Mouse (Mus musculus) C2C12 (cell line): ENCODE results near the gene Rassf4. TPM values are rescaled to one million over a fixed set of nuclear protein-coding genes. Genes with fewer than 3 reads are reported as not detected.

ENCODE experiments used
- H3K27me3 ChIP-seq: one replicate; pipeline ENCODE4 v1.6.1; 2011; ENCODE audit not compliant: control insufficient read depth, insufficient read depth, insufficient read length
- H3K36me3 ChIP-seq: one replicate; pipeline ENCODE4 v1.6.1; 2011; ENCODE audit not compliant: control insufficient read depth, insufficient read depth
- H3K4me3 ChIP-seq: one replicate; pipeline ENCODE4 v1.5.1; 2011; ENCODE audit warnings: mild to moderate bottlenecking, control low read depth; ENCODE audit not compliant: poor library complexity, insufficient read depth, severe bottlenecking
- H3K79me2 ChIP-seq: one replicate; pipeline ENCODE4 v1.6.1; 2011; ENCODE audit not compliant: control insufficient read depth, insufficient read depth
- H3K79me3 ChIP-seq: one replicate; pipeline ENCODE4 v1.6.1; 2011; ENCODE audit warnings: low read depth, control low read depth
- H3ac ChIP-seq: one replicate; pipeline ENCODE3; 2011; ENCODE audit warnings: low read depth; ENCODE audit not compliant: control insufficient read depth, insufficient read length
- CEBPB ChIP-seq: IDR thresholded peaks from one replicate; pipeline ENCODE4 v1.6.1; 2011; ENCODE audit warnings: low read depth, mild to moderate bottlenecking, control low read depth, moderate library complexity
- CTCF ChIP-seq: IDR thresholded peaks from one replicate; pipeline ENCODE4 v1.5.1; 2011; ENCODE audit not compliant: control insufficient read depth, insufficient read depth, insufficient read length
- FOSL1 ChIP-seq: IDR thresholded peaks from one replicate; pipeline ENCODE4 v1.8.0; 2011; ENCODE audit warnings: mild to moderate bottlenecking, low read length; ENCODE audit not compliant: poor library complexity, insufficient read depth, severe bottlenecking
- MAX ChIP-seq: IDR thresholded peaks from one replicate; pipeline ENCODE4 v1.6.1; 2011; ENCODE audit warnings: mild to moderate bottlenecking, control low read depth
- MYOD1 ChIP-seq: IDR thresholded peaks from one replicate; pipeline ENCODE4 v1.6.1; 2011; ENCODE audit warnings: low read depth; ENCODE audit not compliant: control insufficient read depth, insufficient read length
- MYOG ChIP-seq: IDR thresholded peaks from one replicate; pipeline ENCODE4 v1.6.1; 2011; ENCODE audit not compliant: control insufficient read depth, insufficient read length; ENCODE audit errors: extremely low read depth
- USF1 ChIP-seq: IDR thresholded peaks from one replicate; pipeline ENCODE4 v1.6.1; 2011; ENCODE audit warnings: low read depth, mild to moderate bottlenecking, control low read depth, moderate library complexity
- polyA plus RNA-seq: library from polyadenylated mRNA; unstranded; fragments of >200 nt; fragmentation: generic; extraction: Trizol; gene quantifications from one replicate; pipeline ENCODE4 v1.2.1, GENCODE M21; 2012; ENCODE audit warnings: missing spikeins

Gene Rassf4
- polyA plus RNA-seq, 1 experiment = 0.21 TPM

GRCm38 (mm10) chr6:116637496-116637895 is 36.3 kb downstream of the Rassf4 start:
- no peaks in the 10 kb centered on the region for H3K36me3 ChIP-seq
- H3ac ChIP-seq = no peak overlapping the region
- no peaks in the 10 kb centered on the region for H3K27me3 ChIP-seq
- no peak for TF ChIP-seq CEBPB
- no peak for TF ChIP-seq MYOG
- TF ChIP-seq MAX = no peak
- no peak for TF ChIP-seq FOSL1
- TF ChIP-seq USF1 = no peak
- TF ChIP-seq MYOD1 = no peak
- no peak for TF ChIP-seq CTCF
- no peaks in the 10 kb centered on the region for H3K79me3 ChIP-seq
- no peaks in the 10 kb centered on the region for H3K79me2 ChIP-seq
- no peak overlapping the region for H3K4me3 ChIP-seq

GRCm38 (mm10) chr6:116636581-116637235 is 37.0 kb downstream of the Rassf4 start:
- Histone ChIP-seq H3K79me3 (no peaks in the 10 kb centered on the region), H3K36me3 (no peaks in the 10 kb centered on the region), H3K79me2 (no peaks in the 10 kb centered on the region), H3K4me3 (no peak overlapping the region), H3K27me3 (no peaks in the 10 kb centered on the region), H3ac (no peak overlapping the region)
- peak; percentile 9 for TF ChIP-seq MYOD1
- no peak for TF ChIP-seq CTCF

GRCm38 (mm10) chr6:116635251-116636180 is 38.2 kb downstream of the Rassf4 start:
- H3K4me3 ChIP-seq = no peak overlapping the region
- no peaks in the 10 kb centered on the region for H3K79me2 ChIP-seq
- no peaks in the 10 kb centered on the region for H3K36me3 ChIP-seq
- H3K79me3 ChIP-seq = no peaks in the 10 kb centered on the region
- no peaks in the 10 kb centered on the region for H3K27me3 ChIP-seq
- TF ChIP-seq MYOD1 (no peak), MAX (no peak), CTCF (no peak), USF1 (no peak), FOSL1 (no peak), CEBPB (no peak), MYOG (no peak)
- no peak overlapping the region for H3ac ChIP-seq

- TF ChIP-seq MYOD1 = no peak
- TF ChIP-seq CTCF = no peak
These were observed 39.7 kb downstream of the Rassf4 start for GRCm38 (mm10) chr6:116633741-116634695.

GRCm38 (mm10) chr6:116632129-116632528 is 41.6 kb downstream of the Rassf4 start:
- H3K79me3 ChIP-seq = no peaks in the 10 kb centered on the region
- H3K79me2 ChIP-seq = no peaks in the 10 kb centered on the region
- H3K27me3 ChIP-seq = no peaks in the 10 kb centered on the region
- no peak overlapping the region for H3K4me3 ChIP-seq
- no peak overlapping the region for H3ac ChIP-seq
- no peaks in the 10 kb centered on the region for H3K36me3 ChIP-seq
- peak; percentile 16 for TF ChIP-seq CTCF
- no peak for TF ChIP-seq MYOD1
- no peak for TF ChIP-seq CEBPB
- no peak for TF ChIP-seq MYOG

More at GRCm38 (mm10) chr6:116633741-116634695, 39.7 kb downstream of the Rassf4 start:
- H3K79me3 ChIP-seq = no peaks in the 10 kb centered on the region
- no peaks in the 10 kb centered on the region for H3K27me3 ChIP-seq
- no peaks in the 10 kb centered on the region for H3K79me2 ChIP-seq
- H3ac ChIP-seq = no peak overlapping the region
- no peak overlapping the region for H3K4me3 ChIP-seq
- H3K36me3 ChIP-seq = no peaks in the 10 kb centered on the region
